Mouse (Mus musculus) heart, embryonic 16.5 days (tissue): ENCODE data around the gene Wipf3. TPM values are rescaled to one million over a fixed set of nuclear protein-coding genes. Genes with fewer than 3 reads are reported as not detected.

Experiments used
- ATAC-seq: fragments of 200-750 bp; cut with Nextera tagmentation; replicated peaks from 2 replicates; pipeline ENCODE4 v1.8.0; 2017; ENCODE audit warnings: moderate number of reproducible peaks; ENCODE audit not compliant: insufficient read depth, low FRiP score; ENCODE audit errors: extremely low read depth
- H3K27ac ChIP-seq: fragments of 300-500 bp; sonication (generic); 2 replicates; pipeline ENCODE4 v1.5.1; 2014; ENCODE audit warnings: mild to moderate bottlenecking, low read length, control low read depth, moderate library complexity
- H3K27me3 ChIP-seq: fragments of 300-500 bp; sonication (generic); 2 replicates; pipeline ENCODE4 v1.6.1; 2014; ENCODE audit warnings: low read length, mixed read lengths; ENCODE audit not compliant: control insufficient read depth, insufficient read depth
- H3K36me3 ChIP-seq: fragments of 300-500 bp; sonication (generic); 2 replicates; pipeline ENCODE4 v1.6.1; 2014; ENCODE audit not compliant: control insufficient read depth, insufficient read depth
- H3K4me1 ChIP-seq: fragments of 300-500 bp; sonication (generic); 2 replicates; pipeline ENCODE4 v1.6.1; 2014; ENCODE audit warnings: low read length, mixed read lengths; ENCODE audit not compliant: control insufficient read depth, insufficient read depth
- H3K4me2 ChIP-seq: fragments of 300-500 bp; sonication (generic); 2 replicates; pipeline ENCODE4 v1.6.1; 2014; ENCODE audit warnings: low read depth, mild to moderate bottlenecking, control low read depth, low read length
- H3K4me3 ChIP-seq: fragments of 300-500 bp; sonication (generic); 2 replicates; pipeline ENCODE4 v1.5.1; 2014; ENCODE audit warnings: mild to moderate bottlenecking, control low read depth, low read length
- H3K9ac ChIP-seq: fragments of 300-500 bp; sonication (generic); 2 replicates; pipeline ENCODE4 v1.6.1; 2014; ENCODE audit warnings: low read length, control low read depth
- H3K9me3 ChIP-seq: fragments of 300-500 bp; sonication (generic); replicated peaks from 2 replicates; pipeline ENCODE4 v1.6.1; 2016; ENCODE audit warnings: low read length; ENCODE audit not compliant: control insufficient read depth
- WGBS: fragments of 180-500 bp; shearing (Covaris S2); extraction: QIAGEN DNeasy Blood & Tissue Kit; methylation state at CpG from one replicate; pipeline ENCODE4 v1.1.7; 2014; 5-methylcytosine and 5-hydroxymethylcytosine counted together
- polyA plus RNA-seq: library from polyadenylated mRNA; unstranded; fragments of >200 nt; fragmentation: Nextera tagmentation; extraction: Ambion mirVana; gene quantifications from 2 replicates; pipeline ENCODE4 v1.2.1, GENCODE M21; 2015

Wipf3 gene
- polyA plus RNA-seq, 1 experiment from 2014 or later, result 3.6 TPM

- Histone ChIP-seq H3K27ac (no peak overlapping the region), H3K4me2 (no peak overlapping the region), H3K9ac (no peak overlapping the region), H3K36me3 (no peaks in the 10 kb centered on the region), H3K27me3 (no peaks in the 10 kb centered on the region), H3K9me3 (no peaks in the 10 kb centered on the region; the same call in 1 of the 2 replicates), H3K4me1 (peaks cover 44% of the 10 kb centered on the region), H3K4me3 (no peak overlapping the region)
- WGBS, result 92% methylated on average over 6 of the region's 6 CpGs
- no peak for ATAC-seq
Measured at GRCm38 (mm10) chr6:54462766-54463165, 33.4 kb downstream of the Wipf3 start.

- H3K4me1 ChIP-seq, result peaks cover 47% of the 10 kb centered on the region
- H3K4me2 ChIP-seq, result no peak overlapping the region
- H3K36me3 ChIP-seq, result no peaks in the 10 kb centered on the region
- H3K9me3 ChIP-seq, result no peaks in the 10 kb centered on the region; the same call in 1 of the 2 replicates
- H3K27me3 ChIP-seq, result no peaks in the 10 kb centered on the region
- no peak overlapping the region for H3K9ac ChIP-seq
- peak overlapping the region; percentile 50 for H3K27ac ChIP-seq
- 52% methylated on average over 8 of the region's 8 CpGs for WGBS
- no peak for ATAC-seq
- H3K4me3 ChIP-seq, result no peak overlapping the region
Measured at GRCm38 (mm10) chr6:54463701-54464458, 34.5 kb downstream of the Wipf3 start.

GRCm38 (mm10) chr6:54464926-54465325 is 35.5 kb downstream of the Wipf3 start:
- Histone ChIP-seq H3K4me3 (no peak overlapping the region), H3K36me3 (no peaks in the 10 kb centered on the region), H3K27me3 (no peaks in the 10 kb centered on the region), H3K4me1 (peaks cover 40% of the 10 kb centered on the region), H3K27ac (peak overlapping the region; percentile 40; the same call in 1 of the 2 replicates), H3K9ac (no peak overlapping the region), H3K4me2 (no peak overlapping the region), H3K9me3 (no peaks in the 10 kb centered on the region; the same call in 1 of the 2 replicates)
- ATAC-seq, result no peak
- WGBS, result 62% methylated on average over 4 of the region's 4 CpGs

- peak overlapping the region; percentile 56 for H3K9ac ChIP-seq
- H3K4me2 ChIP-seq, result peak overlapping the region; percentile 46; the same call in 1 of the 2 replicates
- peak; percentile 76 for ATAC-seq
- no peak overlapping the region for H3K4me3 ChIP-seq
- peak overlapping the region; percentile 98 for H3K27ac ChIP-seq
- H3K27me3 ChIP-seq, result no peaks in the 10 kb centered on the region
- 33% methylated on average over 3 of the region's 3 CpGs for WGBS
- H3K36me3 ChIP-seq, result no peaks in the 10 kb centered on the region
- no peaks in the 10 kb centered on the region for H3K9me3 ChIP-seq
- peaks cover 37% of the 10 kb centered on the region for H3K4me1 ChIP-seq
Measured at GRCm38 (mm10) chr6:54467371-54467770, 38.0 kb downstream of the Wipf3 start.

- 39% methylated on average over 7 of the region's 7 CpGs for WGBS
Measured at GRCm38 (mm10) chr6:54471866-54472265, 42.5 kb downstream of the Wipf3 start.

GRCm38 (mm10) chr6:54472846-54473715 is 43.7 kb downstream of the Wipf3 start:
- peak; percentile 58 for ATAC-seq
- Histone ChIP-seq H3K9ac (no peak overlapping the region), H3K4me1 (peaks cover 32% of the 10 kb centered on the region), H3K27me3 (no peaks in the 10 kb centered on the region), H3K27ac (peak overlapping the region; percentile 34), H3K9me3 (no peaks in the 10 kb centered on the region), H3K4me2 (no peak overlapping the region), H3K36me3 (no peaks in the 10 kb centered on the region), H3K4me3 (no peak overlapping the region)
- 54% methylated on average over 8 of the region's 8 CpGs for WGBS

More at GRCm38 (mm10) chr6:54471866-54472265, 42.5 kb downstream of the Wipf3 start:
- Histone ChIP-seq H3K4me1 (peaks cover 38% of the 10 kb centered on the region), H3K27me3 (no peaks in the 10 kb centered on the region), H3K9ac (no peak overlapping the region), H3K4me3 (no peak overlapping the region), H3K9me3 (no peaks in the 10 kb centered on the region), H3K36me3 (no peaks in the 10 kb centered on the region), H3K27ac (peak overlapping the region; percentile 52), H3K4me2 (no peak overlapping the region)
- no peak for ATAC-seq

GRCm38 (mm10) chr6:54475926-54476667 is 46.7 kb downstream of the Wipf3 start:
- H3K27me3 ChIP-seq, result no peaks in the 10 kb centered on the region
- H3K4me3 ChIP-seq, result no peak overlapping the region
- H3K36me3 ChIP-seq, result no peaks in the 10 kb centered on the region
- no peaks in the 10 kb centered on the region for H3K9me3 ChIP-seq
- no peak overlapping the region for H3K4me2 ChIP-seq
- H3K27ac ChIP-seq, result no peak overlapping the region
- H3K9ac ChIP-seq, result no peak overlapping the region
- WGBS, result 79% methylated on average over 19 of the region's 19 CpGs
- peaks cover 30% of the 10 kb centered on the region for H3K4me1 ChIP-seq
- no peak for ATAC-seq

- no peak for ATAC-seq
- WGBS, result 62% methylated on average over 5 of the region's 5 CpGs
- Histone ChIP-seq H3K9ac (no peak overlapping the region), H3K27me3 (no peaks in the 10 kb centered on the region), H3K4me2 (no peak overlapping the region), H3K27ac (no peak overlapping the region), H3K4me1 (peaks cover 9% of the 10 kb centered on the region), H3K9me3 (no peaks in the 10 kb centered on the region), H3K4me3 (no peak overlapping the region), H3K36me3 (no peaks in the 10 kb centered on the region)
Measured at GRCm38 (mm10) chr6:54478646-54479324, 49.4 kb downstream of the Wipf3 start.
